Mouse (Mus musculus): ENCODE data around the gene Clec2i. TPM values are rescaled to one million over a fixed set of nuclear protein-coding genes. Genes with fewer than 3 reads are reported as not detected.

The Clec2i gene
- total and polyA plus RNA-seq, 2 experiments from 2014 or later: not detected

DNA sequence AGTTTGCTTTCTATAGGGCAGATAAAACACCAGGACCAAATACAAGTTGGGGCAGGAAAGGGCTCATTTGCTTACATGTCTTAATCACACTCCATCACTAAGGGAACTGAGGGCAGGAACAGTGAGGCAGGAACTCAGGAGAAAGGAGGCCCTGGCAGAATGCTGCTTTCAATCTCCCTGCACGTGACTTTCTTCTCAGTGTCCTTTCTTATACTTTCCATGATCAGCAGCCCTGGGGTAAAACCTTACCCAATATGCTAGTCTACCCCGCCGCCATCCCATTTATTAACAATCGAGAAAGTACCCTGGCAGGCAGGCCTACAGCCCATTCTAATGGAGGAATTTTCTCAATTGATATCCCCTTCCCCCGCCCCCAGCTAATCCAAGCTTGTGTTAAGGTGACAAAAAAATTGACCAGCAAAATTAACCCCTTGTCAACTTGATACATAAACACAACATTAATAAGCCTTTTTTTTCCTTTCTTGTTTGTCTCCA, 42.8 kb upstream of the Clec2i start:
- H3K27ac ChIP-seq (ENCODE audit: low read depth): peak overlapping the region; percentile 91; the same call in 1 of the 2 replicates
- H3K36me3 ChIP-seq (replicated peaks; ENCODE audit: control insufficient read depth, insufficient read depth, low read length): no peaks in the 10 kb centered on the region
- TF ChIP-seq CTCF (IDR thresholded peaks at IDR 0.05; ENCODE audit: low read depth): no peak
- no peak for TF ChIP-seq EP300 (IDR thresholded peaks at IDR 0.05; ENCODE audit: low read depth)
- H3K4me1 ChIP-seq (ENCODE audit: control insufficient read depth, insufficient read depth): peaks cover 12% of the 10 kb centered on the region
- H3K4me2 ChIP-seq (ENCODE audit: low read depth, low read length): no peak overlapping the region
- H3K4me3 ChIP-seq (ENCODE audit: low read depth, low read length): no peak overlapping the region
- WGBS: 90% methylated on average over 5 of the region's 5 CpGs
- no peak overlapping the region for H3K9ac ChIP-seq (replicated peaks; ENCODE audit: low read depth, low read length)
- ATAC-seq (ENCODE audit: insufficient read depth, low read depth) (no peak), DNase-seq (ENCODE audit: low spot score) (no peak)
- no peaks in the 10 kb centered on the region for H3K9me3 ChIP-seq (replicated peaks; ENCODE audit: control insufficient read depth, low read length)
- H3K27me3 ChIP-seq (ENCODE audit: control insufficient read depth, insufficient read depth, low read length): no peaks in the 10 kb centered on the region

DNA sequence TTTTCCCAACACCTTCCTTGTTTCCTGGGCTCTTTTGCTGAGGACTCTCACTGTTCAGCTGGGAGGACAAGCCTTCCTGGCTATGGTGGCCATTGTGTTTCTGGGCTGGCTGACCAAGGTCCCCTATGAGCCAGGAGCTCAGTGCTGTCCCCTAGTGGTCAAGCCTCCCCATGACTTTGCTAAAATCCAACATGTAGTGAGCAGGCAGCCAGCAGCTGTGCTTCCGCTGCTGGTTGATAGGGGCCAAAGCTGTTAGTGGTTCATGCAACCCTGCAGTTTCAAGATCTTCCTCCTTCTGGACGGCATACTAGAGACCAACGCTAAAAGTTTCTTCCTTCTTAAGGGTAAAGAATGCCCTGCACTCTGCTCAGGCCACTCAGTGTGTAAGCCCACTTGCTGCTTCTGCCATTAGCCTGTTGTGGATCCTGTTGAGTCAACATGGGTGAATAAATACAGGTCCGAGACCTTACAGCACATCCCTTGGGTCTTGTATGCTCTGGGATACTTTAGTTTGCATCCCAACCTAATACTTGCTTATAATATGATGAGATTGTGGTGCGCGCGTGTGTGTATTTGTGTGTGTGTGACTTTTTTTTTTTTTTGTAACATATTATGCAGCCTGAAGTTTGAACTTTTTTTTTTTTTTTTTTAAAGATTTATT, 41.9 kb upstream of the Clec2i start:
- Histone ChIP-seq H3K4me2 (ENCODE audit: low read depth, low read length) (no peak overlapping the region), H3K27me3 (ENCODE audit: control insufficient read depth, insufficient read depth, low read length) (no peaks in the 10 kb centered on the region), H3K36me3 (replicated peaks; ENCODE audit: control insufficient read depth, insufficient read depth, low read length) (no peaks in the 10 kb centered on the region), H3K9ac (replicated peaks; ENCODE audit: low read depth, low read length) (no peak overlapping the region), H3K27ac (ENCODE audit: low read depth) (peak overlapping the region; percentile 70; the same call in 1 of the 2 replicates), H3K4me3 (ENCODE audit: low read depth, low read length) (no peak overlapping the region), H3K4me1 (ENCODE audit: control insufficient read depth, insufficient read depth) (peaks cover 12% of the 10 kb centered on the region), H3K9me3 (replicated peaks; ENCODE audit: control insufficient read depth, low read length) (no peaks in the 10 kb centered on the region)
- 32% methylated on average over 7 of the region's 7 CpGs for WGBS
- peak; percentile 89 for DNase-seq (ENCODE audit: low spot score)
- TF ChIP-seq EP300 (IDR thresholded peaks at IDR 0.05; ENCODE audit: low read depth) (no peak), CTCF (IDR thresholded peaks at IDR 0.05; ENCODE audit: low read depth) (peak; percentile 98)
- peak; percentile 47; the same call in 1 of the 2 replicates for ATAC-seq (ENCODE audit: insufficient read depth, low read depth)

DNA sequence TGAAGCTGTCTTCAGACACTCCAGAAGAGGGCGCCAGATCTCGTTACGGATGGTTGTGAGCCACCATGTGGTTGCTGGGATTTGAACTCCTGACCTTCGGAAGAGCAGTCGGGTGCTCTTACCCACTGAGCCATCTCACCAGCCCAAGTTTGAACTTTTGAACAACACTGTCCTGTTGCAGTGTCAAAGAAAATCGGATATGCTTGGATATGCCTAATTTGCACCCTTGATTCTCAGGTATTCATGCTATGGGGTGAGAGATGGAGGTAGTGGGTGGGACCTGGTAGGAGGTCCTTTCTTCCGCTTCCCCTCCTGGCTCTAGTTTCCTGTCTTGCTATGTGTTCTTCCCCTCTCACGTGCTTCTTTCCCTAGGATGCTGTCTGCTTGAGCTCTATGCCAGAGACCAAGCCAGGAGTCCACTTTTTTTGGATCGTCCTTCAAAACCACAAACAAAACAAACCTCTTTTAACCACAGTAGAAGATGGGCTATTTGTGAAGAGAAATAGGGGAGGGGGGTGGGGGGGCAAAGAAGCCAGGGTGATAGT, 41.3 kb upstream of the Clec2i start:
- no peak overlapping the region for H3K9ac ChIP-seq (replicated peaks; ENCODE audit: low read depth, low read length)
- 61% methylated on average over 6 of the region's 9 CpGs for WGBS
- H3K36me3 ChIP-seq (replicated peaks; ENCODE audit: control insufficient read depth, insufficient read depth, low read length): no peaks in the 10 kb centered on the region
- H3K27ac ChIP-seq (ENCODE audit: low read depth): no peak overlapping the region
- no peak overlapping the region for H3K4me2 ChIP-seq (ENCODE audit: low read depth, low read length)
- TF ChIP-seq CTCF (IDR thresholded peaks at IDR 0.05; ENCODE audit: low read depth): no peak
- no peak for TF ChIP-seq EP300 (IDR thresholded peaks at IDR 0.05; ENCODE audit: low read depth)
- no peak for ATAC-seq (ENCODE audit: insufficient read depth, low read depth)
- no peak for DNase-seq (ENCODE audit: low spot score)
- peaks cover 15% of the 10 kb centered on the region for H3K4me1 ChIP-seq (ENCODE audit: control insufficient read depth, insufficient read depth)
- H3K9me3 ChIP-seq (replicated peaks; ENCODE audit: control insufficient read depth, low read length): no peaks in the 10 kb centered on the region
- no peaks in the 10 kb centered on the region for H3K27me3 ChIP-seq (ENCODE audit: control insufficient read depth, insufficient read depth, low read length)
- H3K4me3 ChIP-seq (ENCODE audit: low read depth, low read length): no peak overlapping the region

DNA sequence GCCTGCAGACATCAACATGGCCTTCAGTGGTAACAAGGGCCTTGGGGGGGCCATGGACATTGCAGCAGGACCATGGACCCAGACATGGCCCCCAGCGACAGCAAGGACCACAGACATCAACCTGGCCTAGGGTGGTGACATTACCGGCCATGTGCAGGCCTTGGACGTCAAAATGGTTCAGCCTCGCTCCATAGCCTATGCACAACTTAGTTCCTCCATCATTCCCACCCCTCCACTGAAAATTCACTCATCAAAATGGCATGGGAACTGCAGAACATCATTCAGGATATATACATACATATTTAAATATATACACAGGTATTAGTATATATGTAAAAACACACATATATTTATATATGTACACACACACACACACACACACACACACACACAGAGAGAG, 40.0 kb upstream of the Clec2i start:
- no peak for TF ChIP-seq EP300 (IDR thresholded peaks at IDR 0.05; ENCODE audit: low read depth)
- TF ChIP-seq CTCF (IDR thresholded peaks at IDR 0.05; ENCODE audit: low read depth): no peak
- no peak overlapping the region for H3K4me3 ChIP-seq (ENCODE audit: low read depth, low read length)
- peaks cover 9% of the 10 kb centered on the region for H3K4me1 ChIP-seq (ENCODE audit: control insufficient read depth, insufficient read depth)
- no peak overlapping the region for H3K9ac ChIP-seq (replicated peaks; ENCODE audit: low read depth, low read length)
- ATAC-seq (ENCODE audit: insufficient read depth, low read depth) (no peak), DNase-seq (ENCODE audit: low spot score) (no peak)
- H3K27ac ChIP-seq (ENCODE audit: low read depth): no peak overlapping the region
- H3K27me3 ChIP-seq (ENCODE audit: control insufficient read depth, insufficient read depth, low read length): no peaks in the 10 kb centered on the region
- H3K9me3 ChIP-seq (replicated peaks; ENCODE audit: control insufficient read depth, low read length): no peaks in the 10 kb centered on the region
- H3K4me2 ChIP-seq (ENCODE audit: low read depth, low read length): no peak overlapping the region
- no peaks in the 10 kb centered on the region for H3K36me3 ChIP-seq (replicated peaks; ENCODE audit: control insufficient read depth, insufficient read depth, low read length)
- 88% methylated on average over 4 of the region's 4 CpGs for WGBS

DNA sequence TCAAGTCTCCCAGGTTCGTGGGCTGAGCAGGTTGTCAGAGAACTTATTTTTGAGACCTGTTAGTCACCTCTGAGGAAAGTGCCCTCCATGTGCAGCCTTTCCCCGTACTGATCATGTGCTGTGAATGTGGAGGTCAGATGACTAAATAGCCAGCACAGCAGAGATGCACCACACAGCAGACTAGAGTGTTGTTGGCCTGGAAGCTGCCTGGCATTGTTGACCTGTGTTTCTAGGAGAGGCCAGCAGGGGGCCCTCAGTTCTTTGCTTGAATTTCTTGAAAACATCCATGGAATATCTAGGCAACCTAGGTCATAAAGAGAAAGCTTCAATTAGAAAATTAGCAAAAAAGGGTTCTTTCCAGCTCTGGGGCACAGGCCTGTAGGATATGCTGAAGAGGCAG, 37.5 kb upstream of the Clec2i start:
- ATAC-seq (ENCODE audit: insufficient read depth, low read depth) (0 out of 2 replicates have a peak, but pooled peaks have one; percentile 17), DNase-seq (ENCODE audit: low spot score) (peak; percentile 45)
- no peak for TF ChIP-seq EP300 (IDR thresholded peaks at IDR 0.05; ENCODE audit: low read depth)
- TF ChIP-seq CTCF (IDR thresholded peaks at IDR 0.05; ENCODE audit: low read depth): peak; percentile 65
- peaks cover 3% of the 10 kb centered on the region; the same call in 1 of the 2 replicates for H3K4me1 ChIP-seq (ENCODE audit: control insufficient read depth, insufficient read depth)
- no peak overlapping the region for H3K27ac ChIP-seq (ENCODE audit: low read depth)
- no peaks in the 10 kb centered on the region for H3K9me3 ChIP-seq (replicated peaks; ENCODE audit: control insufficient read depth, low read length)
- no peaks in the 10 kb centered on the region for H3K36me3 ChIP-seq (replicated peaks; ENCODE audit: control insufficient read depth, insufficient read depth, low read length)
- H3K4me2 ChIP-seq (ENCODE audit: low read depth, low read length): no peak overlapping the region
- no peaks in the 10 kb centered on the region for H3K27me3 ChIP-seq (ENCODE audit: control insufficient read depth, insufficient read depth, low read length)
- H3K9ac ChIP-seq (replicated peaks; ENCODE audit: low read depth, low read length): no peak overlapping the region
- 56% methylated on average over 2 of the region's 2 CpGs for WGBS
- no peak overlapping the region for H3K4me3 ChIP-seq (ENCODE audit: low read depth, low read length)

Measured in heart, postnatal 0 days (tissue).